Mouse (Mus musculus) MEL (cell line): ENCODE measurements around the gene Gria1. TPM values are rescaled to one million over a fixed set of nuclear protein-coding genes. Genes with fewer than 3 reads are reported as not detected.

Experiments used
- DNase-seq: peaks from one replicate; pipeline ENCODE4 v3.0.0; 2011; ENCODE audit warnings: low read depth, low spot score
- H3K27ac ChIP-seq: 2 replicates; pipeline ENCODE4 v1.5.1; 2012; ENCODE audit warnings: low read depth, mild to moderate bottlenecking, control low read depth, low read length, moderate library complexity; ENCODE audit not compliant: control insufficient read depth
- H3K27me3 ChIP-seq, 2 experiments: fragments of 150-350 bp in 1 of 2; sonication (generic) in 1 of 2; 2 replicates each; pipeline ENCODE4 v1.6.1; 2012; ENCODE audit warnings: low read length in 2 of 2, mild to moderate bottlenecking in 2 of 2, improper control_type of control experiment in 1 of 2, moderate library complexity in 1 of 2; ENCODE audit not compliant: insufficient read depth in 2 of 2, control insufficient read depth in 1 of 2
- H3K36me3 ChIP-seq, 2 experiments: 2 replicates each; pipeline ENCODE4 v1.6.1; 2012 to 2014; ENCODE audit warnings: low read length in 2 of 2, improper control_type of control experiment in 1 of 2, inconsistent platforms in 1 of 2, mild to moderate bottlenecking in 1 of 2; ENCODE audit not compliant: insufficient read depth in 2 of 2, control insufficient read depth in 1 of 2
- H3K4me1 ChIP-seq, 2 experiments: fragments of 150-350 bp in 1 of 2; sonication (generic) in 1 of 2; 2 replicates each; pipeline ENCODE4 v1.6.1; 2012; ENCODE audit warnings: low read length in 2 of 2, improper control_type of control experiment in 1 of 2, mild to moderate bottlenecking in 1 of 2; ENCODE audit not compliant: insufficient read depth in 2 of 2, control insufficient read depth in 1 of 2
- H3K4me3 ChIP-seq, 2 experiments: fragments of 150-350 bp in 1 of 2; sonication (generic) in 1 of 2; 2 replicates each; pipeline ENCODE4 v1.5.1; 2012; ENCODE audit warnings: low read depth in 2 of 2, low read length in 2 of 2, mild to moderate bottlenecking in 2 of 2, moderate library complexity in 2 of 2, control low read depth in 1 of 2, improper control_type of control experiment in 1 of 2; ENCODE audit not compliant: control insufficient read depth in 1 of 2, insufficient read depth in 1 of 2
- H3K79me2 ChIP-seq: 2 replicates; pipeline ENCODE4 v1.6.1; 2012; ENCODE audit warnings: mild to moderate bottlenecking, low read length, moderate library complexity; ENCODE audit not compliant: control insufficient read depth, poor library complexity, insufficient read depth
- H3K9ac ChIP-seq: 2 replicates; pipeline ENCODE4 v1.6.1; 2012; ENCODE audit warnings: low read depth, mild to moderate bottlenecking, control low read depth, low read length, moderate library complexity; ENCODE audit not compliant: control insufficient read depth, poor library complexity, severe bottlenecking
- H3K9me3 ChIP-seq: fragments of 150-350 bp; sonication (generic); replicated peaks from 2 replicates; pipeline ENCODE4 v1.6.1; 2012; ENCODE audit warnings: mild to moderate bottlenecking, low read length, improper control_type of control experiment, moderate library complexity; ENCODE audit not compliant: insufficient read depth
- CHD1 ChIP-seq: IDR thresholded peaks from 2 replicates; pipeline ENCODE4 v1.6.1; 2012; ENCODE audit warnings: low read depth, mild to moderate bottlenecking, inconsistent platforms, low read length, improper control_type of control experiment
- CHD2 ChIP-seq: IDR thresholded peaks from 2 replicates; pipeline ENCODE4 v1.6.1; 2011; ENCODE audit warnings: low read length, improper control_type of control experiment
- CTCF ChIP-seq, 3 experiments: IDR thresholded peaks in 2 of 3; conservative IDR thresholded peaks in 1 of 3; 2 replicates each; pipeline ENCODE4 v1.5.1; 2011 to 2012; ENCODE audit warnings: low read length in 3 of 3, low read depth in 2 of 3, mild to moderate bottlenecking in 2 of 3, improper control_type of control experiment in 1 of 3, inconsistent platforms in 1 of 3, mixed read lengths in 1 of 3, moderate library complexity in 1 of 3; ENCODE audit not compliant: control insufficient read depth in 1 of 3, insufficient read depth in 1 of 3, poor library complexity in 1 of 3, severe bottlenecking in 1 of 3
- ELF1 ChIP-seq: IDR thresholded peaks from 2 replicates; pipeline ENCODE4 v1.6.1; 2014; ENCODE audit warnings: low read depth, mild to moderate bottlenecking, inconsistent platforms, low read length, improper control_type of control experiment, moderate library complexity
- EP300 ChIP-seq, 2 experiments: IDR thresholded peaks; 2 replicates each; pipeline ENCODE4 v1.6.1; 2011; ENCODE audit warnings: improper control_type of control experiment in 2 of 2, low read length in 2 of 2, low read depth in 1 of 2, mild to moderate bottlenecking in 1 of 2
- ETS1 ChIP-seq: IDR thresholded peaks from 2 replicates; pipeline ENCODE4 v1.6.1; 2012; ENCODE audit warnings: low read depth, mild to moderate bottlenecking, inconsistent platforms, low read length, improper control_type of control experiment, moderate library complexity
- GABPA ChIP-seq: IDR thresholded peaks from 2 replicates; pipeline ENCODE4 v1.6.1; 2012; ENCODE audit warnings: low read depth, mild to moderate bottlenecking, inconsistent platforms, low read length, improper control_type of control experiment, moderate library complexity
- HCFC1 ChIP-seq: IDR thresholded peaks from 2 replicates; pipeline ENCODE4 v1.6.1; 2012; ENCODE audit warnings: low read depth, mild to moderate bottlenecking, inconsistent platforms, low read length, improper control_type of control experiment, moderate library complexity
- KAT2A ChIP-seq: conservative IDR thresholded peaks from 2 replicates; pipeline ENCODE4 v1.6.1; 2012; ENCODE audit warnings: low read depth, low read length, improper control_type of control experiment, inconsistent platforms
- MAX ChIP-seq: IDR thresholded peaks from 2 replicates; pipeline ENCODE4 v1.6.1; 2011; ENCODE audit warnings: low read length, improper control_type of control experiment
- MAZ ChIP-seq: IDR thresholded peaks from 2 replicates; pipeline ENCODE4 v1.6.1; 2012; ENCODE audit warnings: low read depth, mild to moderate bottlenecking, inconsistent platforms, low read length, improper control_type of control experiment
- MEF2A ChIP-seq: IDR thresholded peaks from 2 replicates; pipeline ENCODE4 v1.6.1; 2014; ENCODE audit warnings: low read depth, mild to moderate bottlenecking, inconsistent platforms, low read length, improper control_type of control experiment; ENCODE audit not compliant: poor library complexity, insufficient replicate concordance, severe bottlenecking; ENCODE audit errors: extremely low read depth
- MXI1 ChIP-seq: IDR thresholded peaks from 2 replicates; pipeline ENCODE4 v1.6.1; 2011; ENCODE audit warnings: mild to moderate bottlenecking, low read depth, low read length, improper control_type of control experiment
- MYB ChIP-seq: IDR thresholded peaks from 2 replicates; pipeline ENCODE4 v1.6.1; 2011; ENCODE audit warnings: mild to moderate bottlenecking, low read depth, low read length, improper control_type of control experiment
- NELFE ChIP-seq: IDR thresholded peaks from 2 replicates; pipeline ENCODE4 v1.6.1; 2011; ENCODE audit warnings: low read depth, low read length, improper control_type of control experiment
- NRF1 ChIP-seq: IDR thresholded peaks from 2 replicates; pipeline ENCODE4 v1.6.1; 2014; ENCODE audit warnings: low read depth, mild to moderate bottlenecking, inconsistent platforms, low read length, improper control_type of control experiment, moderate library complexity; ENCODE audit not compliant: poor library complexity, insufficient read depth, severe bottlenecking
- POLR2AphosphoS5 ChIP-seq: IDR thresholded peaks from 2 replicates; pipeline ENCODE4 v1.6.1; 2012; ENCODE audit warnings: low read depth, borderline replicate concordance, mild to moderate bottlenecking, inconsistent platforms, low read length, moderate library complexity, mixed read lengths
- RAD21 ChIP-seq: IDR thresholded peaks from 2 replicates; pipeline ENCODE4 v1.6.1; 2011; ENCODE audit warnings: mild to moderate bottlenecking, low read depth, low read length, improper control_type of control experiment
- SIN3A ChIP-seq: IDR thresholded peaks from 2 replicates; pipeline ENCODE4 v1.6.1; 2012; ENCODE audit warnings: low read length, improper control_type of control experiment, inconsistent platforms
- TCF12 ChIP-seq: IDR thresholded peaks from 2 replicates; pipeline ENCODE4 v1.6.1; 2014; ENCODE audit warnings: low read depth, mild to moderate bottlenecking, inconsistent platforms, low read length, improper control_type of control experiment, moderate library complexity
- ZKSCAN1 ChIP-seq: IDR thresholded peaks from 2 replicates; pipeline ENCODE4 v1.6.1; 2012; ENCODE audit warnings: low read depth, mild to moderate bottlenecking, inconsistent platforms, low read length, improper control_type of control experiment, moderate library complexity
- polyA plus RNA-seq, 2 experiments: library from polyadenylated mRNA; stranded (reverse) in 1 of 2; unstranded in 1 of 2; fragments of >175 nt in 1 of 2; fragments of >200 nt in 1 of 2; gene quantifications; 2 replicates each; pipeline versions ENCODE4 v1.2.1 to v1.2.4; 2012; ENCODE audit warnings: low replicate concordance in 2 of 2, low read depth in 1 of 2; ENCODE audit not compliant: insufficient read length in 2 of 2, insufficient read depth in 1 of 2, missing spikeins in 1 of 2
- total RNA-seq: library from RNA; depleted of rRNA; stranded (reverse); fragments of 300-350 nt; gene quantifications from 2 replicates; pipeline ENCODE4 v1.2.3, GENCODE M21; 2012

Gene Gria1
- total and polyA plus RNA-seq, 3 experiments = not detected

DNA sequence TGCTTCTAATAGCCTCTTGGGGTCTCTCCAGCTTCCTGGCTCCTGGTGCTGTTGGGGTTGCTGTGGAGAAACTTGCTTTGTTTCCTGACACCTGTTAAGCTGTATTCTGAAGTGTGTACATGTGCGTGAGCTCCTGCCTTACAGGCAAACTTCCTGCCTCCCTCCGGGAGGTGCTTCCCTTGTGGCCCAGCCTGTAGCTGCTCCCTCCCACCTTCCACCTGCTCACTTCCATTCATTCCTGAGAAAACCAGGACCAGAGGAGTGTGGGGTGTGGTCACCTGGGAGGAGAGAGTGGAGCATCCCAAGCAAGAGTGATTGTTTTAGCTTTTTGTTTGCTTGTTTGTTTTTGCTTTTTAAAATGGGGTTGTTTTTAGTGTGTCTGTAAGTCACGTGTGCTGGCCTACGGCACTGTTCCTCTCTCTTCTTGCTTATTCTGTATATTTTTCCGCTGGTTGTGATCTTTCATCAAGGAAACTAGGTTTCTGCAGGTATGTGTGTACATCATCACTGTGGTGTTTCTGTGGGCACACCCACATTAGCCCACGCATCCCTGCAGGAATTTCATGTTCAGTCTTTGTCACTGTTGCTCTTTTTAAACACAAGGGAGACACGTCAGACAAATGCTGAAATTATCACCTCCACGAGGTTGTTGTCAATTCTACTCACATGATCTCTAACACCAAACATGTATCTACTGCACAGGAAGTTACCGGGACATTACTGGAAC lies 2.4 kb downstream of the Gria1 start:
- Histone ChIP-seq H3K27me3 (no peaks in the 10 kb centered on the region), H3K27ac (no peak overlapping the region), H3K36me3 (no peaks in the 10 kb centered on the region), H3K4me1 (no peaks in the 10 kb centered on the region), H3K9ac (no peak overlapping the region), H3K4me3 (no peak overlapping the region), H3K9me3 (no peaks in the 10 kb centered on the region), H3K79me2 (no peaks in the 10 kb centered on the region)
- TF ChIP-seq MAZ (no peak), ETS1 (no peak), ELF1 (no peak), NRF1 (no peak), ZKSCAN1 (no peak), CHD2 (no peak), POLR2AphosphoS5 (no peak), SIN3A (no peak), CTCF (IDR thresholded peaks at IDR 0.05 in 2 of 3, conservative IDR thresholded peaks at IDR 0.05 in 1 of 3; ENCODE audit: control insufficient read depth in 1 of 3, insufficient read depth in 1 of 3, low read depth in 2 of 3, low read length in 3 of 3, poor library complexity in 1 of 3, severe bottlenecking in 1 of 3) (no peak), TCF12 (no peak), GABPA (no peak), HCFC1 (no peak), MYB (no peak), CHD1 (no peak), EP300 (IDR thresholded peaks at IDR 0.05; ENCODE audit: low read depth in 1 of 2, low read length in 2 of 2) (no peak), NELFE (no peak), MEF2A (no peak), MXI1 (no peak), KAT2A (no peak), RAD21 (no peak)
- no peak for DNase-seq

- H3K27me3 ChIP-seq = no peaks in the 10 kb centered on the region
Measured at GRCm38 (mm10) chr11:57014396-57014795, 3.2 kb downstream of the Gria1 start.

More at GRCm38 (mm10) chr11:57014396-57014795, 3.2 kb downstream of the Gria1 start:
- no peaks in the 10 kb centered on the region for H3K4me1 ChIP-seq
- H3K9me3 ChIP-seq = no peaks in the 10 kb centered on the region
- no peak overlapping the region for H3K27ac ChIP-seq
- H3K79me2 ChIP-seq = no peaks in the 10 kb centered on the region
- H3K9ac ChIP-seq = no peak overlapping the region
- H3K36me3 ChIP-seq = no peaks in the 10 kb centered on the region
- H3K4me3 ChIP-seq = no peak overlapping the region
- DNase-seq = no peak
- no peak for TF ChIP-seq HCFC1
- no peak for TF ChIP-seq MAX
- TF ChIP-seq MXI1 = no peak
- TF ChIP-seq MEF2A = no peak
- TF ChIP-seq, all 39 proteins: peak for 0
